Mouse (Mus musculus) kidney, postnatal 4 days (tissue): ENCODE data around the gene Ngfr.
A peak's percentile ranks its signal among the peaks of the same experiment; 100 is the strongest.

Source experiments
- DNase-seq, 2 experiments: peaks; one replicate each; pipeline ENCODE4 v3.0.0; 2021; ENCODE audit warnings: mixed read lengths in 2 of 2

Ngfr gene

GRCm38 (mm10) chr11:95565327-95565726, 22.2 kb downstream of the Ngfr start:
- no peak for DNase-seq

- no peak for DNase-seq
These were observed 23.7 kb downstream of the Ngfr start for GRCm38 (mm10) chr11:95563849-95564248.

GRCm38 (mm10) chr11:95560773-95561172, 26.8 kb downstream of the Ngfr start:
- peak in 1 of 2 experiments; percentile 45 for DNase-seq

GRCm38 (mm10) chr11:95559761-95560160, 27.8 kb downstream of the Ngfr start:
- DNase-seq: no peak

- no peak for DNase-seq
These were observed 29.8 kb downstream of the Ngfr start for GRCm38 (mm10) chr11:95557719-95558118.

GRCm38 (mm10) chr11:95557032-95557431, 30.5 kb downstream of the Ngfr start:
- DNase-seq: no peak

GRCm38 (mm10) chr11:95555279-95555678, 32.3 kb downstream of the Ngfr start:
- DNase-seq: no peak

GRCm38 (mm10) chr11:95550301-95551021, 37.1 kb downstream of the Ngfr start:
- DNase-seq: no peak

GRCm38 (mm10) chr11:95546021-95546782, 41.3 kb downstream of the Ngfr start:
- DNase-seq: no peak

- no peak for DNase-seq
These were observed 42.8 kb downstream of the Ngfr start for GRCm38 (mm10) chr11:95544546-95545327.

GRCm38 (mm10) chr11:95540637-95541385, 46.7 kb downstream of the Ngfr start:
- DNase-seq: peak in 1 of 2 experiments; percentile 31

- DNase-seq: peak in 1 of 2 experiments; percentile 44
These were observed 49.0 kb downstream of the Ngfr start for GRCm38 (mm10) chr11:95538378-95539104.

GRCm38 (mm10) chr11:95533484-95534160, 53.9 kb downstream of the Ngfr start:
- peak; percentile 95 to 97 for DNase-seq

GRCm38 (mm10) chr11:95532353-95533072, 55.0 kb downstream of the Ngfr start:
- DNase-seq: no peak

GRCm38 (mm10) chr11:95528231-95528630, 59.3 kb downstream of the Ngfr start:
- DNase-seq: no peak

- DNase-seq: no peak
These were observed 60.2 kb downstream of the Ngfr start for GRCm38 (mm10) chr11:95527307-95527706.

- DNase-seq: peak; percentile 85 to 87
These were observed 66.0 kb downstream of the Ngfr start for GRCm38 (mm10) chr11:95521563-95521962.

- DNase-seq: peak; percentile 93 to 95
These were observed 67.0 kb downstream of the Ngfr start for GRCm38 (mm10) chr11:95520456-95521072.

GRCm38 (mm10) chr11:95519996-95520395, 67.5 kb downstream of the Ngfr start:
- no peak for DNase-seq

- no peak for DNase-seq
These were observed 68.2 kb downstream of the Ngfr start for GRCm38 (mm10) chr11:95519299-95519698.
